Comparison of ENCODE assay signal across 8 mouse cellular contexts in genomic region chr3:41408423-41408820, GRCm38 (mm10).
DNase-seq lines count a peak whose midpoint lies in the region; ATAC-seq and TF ChIP-seq lines count a peak whose summit lies in the region.

No protein-coding gene starts in this region.

- H3K4me3 ChIP-seq in MEL (ENCODE audit: control insufficient read depth in 1 of 2, insufficient read depth in 1 of 2, low read depth in 2 of 2, low read length in 2 of 2): no peak overlapping the region
- H3K4me3 ChIP-seq in forebrain, postnatal 0 days (ENCODE audit: low read depth, low read length): peak overlapping the region; percentile 44
- H3K4me3 ChIP-seq in hindbrain, embryonic 11.5 days (ENCODE audit: low read depth, low read length): peak overlapping the region; percentile 35

- TF ChIP-seq POLR2A in MEL (IDR thresholded peaks at IDR 0.05; ENCODE audit: control insufficient read depth in 1 of 2, insufficient read depth in 1 of 2, low read depth in 1 of 2, low read length in 2 of 2, poor library complexity in 1 of 2): no peak

- H3K36me3 ChIP-seq in MEL (ENCODE audit: control insufficient read depth in 1 of 2, insufficient read depth in 2 of 2, low read length in 2 of 2): no peaks in the 10 kb centered on the region
- no peaks in the 10 kb centered on the region for H3K36me3 ChIP-seq in forebrain, postnatal 0 days (ENCODE audit: insufficient read depth)
- no peaks in the 10 kb centered on the region for H3K36me3 ChIP-seq in hindbrain, embryonic 11.5 days (ENCODE audit: control insufficient read depth, insufficient read depth, low read length)

- no peak overlapping the region for H3K27ac ChIP-seq in MEL (ENCODE audit: control insufficient read depth, low read depth, low read length)
- no peak overlapping the region for H3K27ac ChIP-seq in forebrain, postnatal 0 days (ENCODE audit: low read depth, low read length)
- no peak overlapping the region for H3K27ac ChIP-seq in hindbrain, embryonic 11.5 days (ENCODE audit: low read depth, low read length)

- peak overlapping the region; percentile 72 for H3K4me2 ChIP-seq in forebrain, postnatal 0 days (ENCODE audit: low read depth)
- peak overlapping the region; percentile 42 for H3K4me2 ChIP-seq in hindbrain, embryonic 11.5 days (replicated peaks; ENCODE audit: low read depth, low read length)

- no peak overlapping the region for H3K9ac ChIP-seq in MEL (ENCODE audit: control insufficient read depth, low read depth, low read length, poor library complexity, severe bottlenecking)
- H3K9ac ChIP-seq in forebrain, postnatal 0 days: peak overlapping the region; percentile 52
- peak overlapping the region; percentile 56 for H3K9ac ChIP-seq in hindbrain, embryonic 11.5 days (ENCODE audit: low read depth, low read length)

- H3K4me1 ChIP-seq in MEL (ENCODE audit: control insufficient read depth in 1 of 2, insufficient read depth in 2 of 2, low read length in 2 of 2): no peaks in the 10 kb centered on the region; a peak in 2 of 4 replicates
- H3K4me1 ChIP-seq in forebrain, postnatal 0 days (ENCODE audit: insufficient read depth): no peaks in the 10 kb centered on the region
- peaks cover 2% of the 10 kb centered on the region; the same call in 1 of the 2 replicates for H3K4me1 ChIP-seq in hindbrain, embryonic 11.5 days (replicated peaks; ENCODE audit: control insufficient read depth, insufficient read depth, low read length)

- under 1% methylated on average over 14 of the region's 14 CpGs for WGBS in forebrain, postnatal 0 days
- WGBS in hindbrain, embryonic 11.5 days: 19% methylated on average over 14 of the region's 14 CpGs

- H3K9me3 ChIP-seq in MEL (replicated peaks; ENCODE audit: insufficient read depth, low read length): no peaks in the 10 kb centered on the region
- H3K9me3 ChIP-seq in forebrain, postnatal 0 days (ENCODE audit: low read length): no peaks in the 10 kb centered on the region
- no peaks in the 10 kb centered on the region for H3K9me3 ChIP-seq in hindbrain, embryonic 11.5 days (ENCODE audit: control insufficient read depth, low read length)

- no peak for TF ChIP-seq RAD21 in MEL (IDR thresholded peaks at IDR 0.05; ENCODE audit: low read depth, low read length)

- H3K79me2 ChIP-seq in MEL (ENCODE audit: control insufficient read depth, insufficient read depth, low read length, poor library complexity): no peaks in the 10 kb centered on the region

- no peak for DNase-seq in MEL (ENCODE audit: low read depth, low spot score)
- peak; percentile 9 for DNase-seq in cerebellum, adult 11 months
- peak; percentile 81 for DNase-seq in forebrain, postnatal 0 days
- DNase-seq in hindbrain, embryonic 11.5 days (ENCODE audit: low spot score): peak; percentile 69
- peak; percentile 32 to 40 for DNase-seq in layer of hippocampus, postnatal 36 days
- peak; percentile 66 for DNase-seq in lung, postnatal 10 days
- DNase-seq in retina, embryonic 14.5 days (ENCODE audit: low spot score): peak; percentile 68
- peak; percentile 66 for DNase-seq in thymus, postnatal 4 days

- TF ChIP-seq EP300 in MEL (IDR thresholded peaks at IDR 0.05; ENCODE audit: low read depth in 1 of 2, low read length in 2 of 2): no peak

- ATAC-seq in forebrain, postnatal 0 days: peak; percentile 93
- peak; percentile 94 for ATAC-seq in hindbrain, embryonic 11.5 days (ENCODE audit: low FRiP score)

- TF ChIP-seq CTCF in MEL (IDR thresholded peaks at IDR 0.05 in 2 of 3, conservative IDR thresholded peaks at IDR 0.05 in 1 of 3; ENCODE audit: control insufficient read depth in 1 of 3, insufficient read depth in 1 of 3, low read depth in 2 of 3, low read length in 3 of 3, poor library complexity in 1 of 3, severe bottlenecking in 1 of 3): no peak
- no peak for TF ChIP-seq CTCF in forebrain, postnatal 0 days (IDR thresholded peaks at IDR 0.05; ENCODE audit: low read depth)

- H3K27me3 ChIP-seq in MEL (ENCODE audit: control insufficient read depth in 1 of 2, insufficient read depth in 2 of 2, low read length in 2 of 2): no peaks in the 10 kb centered on the region
- no peaks in the 10 kb centered on the region for H3K27me3 ChIP-seq in forebrain, postnatal 0 days (ENCODE audit: insufficient read depth, low read length)
- H3K27me3 ChIP-seq in hindbrain, embryonic 11.5 days (ENCODE audit: control insufficient read depth, insufficient read depth, low read length): no peaks in the 10 kb centered on the region

TF ChIP-seq in MEL, 35 proteins besides CTCF, POLR2A, EP300 and RAD21:
- TF ChIP-seq TBP (IDR thresholded peaks at IDR 0.05; ENCODE audit: low read depth, low read length): no peak
- no peak for TF ChIP-seq ZKSCAN1 (IDR thresholded peaks at IDR 0.05; ENCODE audit: low read depth, low read length)
- TF ChIP-seq ZMIZ1 (IDR thresholded peaks at IDR 0.05; ENCODE audit: low read depth, low read length): no peak
- peak; percentile 46; the same call in 1 of the 2 replicates for TF ChIP-seq MXI1 (IDR thresholded peaks at IDR 0.05; ENCODE audit: low read depth, low read length)
- 0 out of 4 replicates have a peak, but pooled peaks of 1 of the 2 experiments have one; percentile 27 for TF ChIP-seq USF2 (IDR thresholded peaks at IDR 0.05; ENCODE audit: borderline replicate concordance in 1 of 2, insufficient read depth in 1 of 2, low read depth in 1 of 2, low read length in 2 of 2)
- no peak for TF ChIP-seq GABPA (IDR thresholded peaks at IDR 0.05; ENCODE audit: low read depth, low read length)
- TF ChIP-seq TCF12 (IDR thresholded peaks at IDR 0.05; ENCODE audit: low read depth, low read length): no peak
- no peak for TF ChIP-seq ELF1 (IDR thresholded peaks at IDR 0.05; ENCODE audit: low read depth, low read length)
- TF ChIP-seq E2F4 (IDR thresholded peaks at IDR 0.05; ENCODE audit: borderline replicate concordance, low read depth, low read length): no peak
- no peak for TF ChIP-seq NELFE (IDR thresholded peaks at IDR 0.05; ENCODE audit: low read depth, low read length)
- no peak for TF ChIP-seq KAT2A (conservative IDR thresholded peaks at IDR 0.05; ENCODE audit: low read depth, low read length)
- TF ChIP-seq USF1 (IDR thresholded peaks at IDR 0.05; ENCODE audit: low read depth, low read length): peak; percentile 80; the same call in 1 of the 2 replicates
TF ChIP-seq in MEL: peak in this region for 3.

Comparison
In these comparisons a context has a peak if more than half of its experiments do, and no peak if none do; other contexts are left out.
1. H3K4me3 ChIP-seq: peak in forebrain, postnatal 0 days (single experiment) and hindbrain, embryonic 11.5 days (single experiment); none in MEL (0 of 2).